Mouse (Mus musculus) kidney, adult 2 months (tissue): ENCODE measurements around the gene Jmjd8.

Experiments used
- CTCF ChIP-seq: fragments of 200-500 bp; conservative IDR thresholded peaks from 2 replicates; pipeline ENCODE4 v1.5.1; 2011; ENCODE audit warnings: low read depth, mild to moderate bottlenecking, control low read depth, low read length, moderate library complexity, mixed read lengths; ENCODE audit not compliant: insufficient read depth, insufficient read length
- POLR2A ChIP-seq: fragments of 200-500 bp; IDR thresholded peaks from one replicate; pipeline ENCODE4 v1.6.1; 2011; ENCODE audit warnings: low read depth, low read length, control low read depth

- TF ChIP-seq CTCF (no peak), POLR2A (no peak)
Measured at GRCm38 (mm10) chr17:25869498-25869897, 40.8 kb downstream of the Jmjd8 start.
